Mouse (Mus musculus) forebrain, embryonic 16.5 days (tissue): ENCODE measurements around the gene Lce1m. TPM values are rescaled to one million over a fixed set of nuclear protein-coding genes. Genes with fewer than 3 reads are reported as not detected.
A peak's percentile ranks its signal among the peaks of the same experiment; 100 is the strongest.
"Not testable (repeated sequence)": the region's sequence is repeated elsewhere in the genome, so short reads cannot be mapped to it uniquely, and the experiment has no call there.

ENCODE experiments used
- ATAC-seq: fragments of 200-750 bp; cut with Nextera tagmentation; 2 replicates; pipeline ENCODE4 v1.8.0; 2017; ENCODE audit warnings: mild to moderate bottlenecking, moderate library complexity
- H3K27ac ChIP-seq: fragments of 300-500 bp; sonication (generic); 2 replicates; pipeline ENCODE4 v1.5.1; 2014; ENCODE audit warnings: low read length, control low read depth
- H3K27me3 ChIP-seq: fragments of 300-500 bp; sonication (generic); replicated peaks from 2 replicates; pipeline ENCODE4 v1.6.1; 2014; ENCODE audit warnings: low read length; ENCODE audit not compliant: control insufficient read depth, insufficient read depth
- H3K36me3 ChIP-seq: fragments of 300-500 bp; sonication (generic); 2 replicates; pipeline ENCODE4 v1.6.1; 2014; ENCODE audit not compliant: control insufficient read depth, insufficient read depth
- H3K4me1 ChIP-seq: fragments of 300-500 bp; sonication (generic); replicated peaks from 2 replicates; pipeline ENCODE4 v1.6.1; 2014; ENCODE audit warnings: low read length; ENCODE audit not compliant: control insufficient read depth, insufficient read depth
- H3K4me2 ChIP-seq: fragments of 300-500 bp; sonication (generic); 2 replicates; pipeline ENCODE4 v1.6.1; 2014; ENCODE audit warnings: mild to moderate bottlenecking, low read length, control low read depth
- H3K4me3 ChIP-seq: fragments of 300-500 bp; sonication (generic); replicated peaks from 2 replicates; pipeline ENCODE4 v1.5.1; 2014; ENCODE audit warnings: mild to moderate bottlenecking, low read length, control low read depth
- H3K9ac ChIP-seq: fragments of 300-500 bp; sonication (generic); replicated peaks from 2 replicates; pipeline ENCODE4 v1.6.1; 2014; ENCODE audit warnings: low read depth, low read length, control low read depth
- H3K9me3 ChIP-seq: fragments of 300-500 bp; sonication (generic); 2 replicates; pipeline ENCODE4 v1.6.1; 2016; ENCODE audit warnings: low read length; ENCODE audit not compliant: control insufficient read depth
- WGBS: fragments of 180-500 bp; shearing (Covaris S2); extraction: QIAGEN DNeasy Blood & Tissue Kit; methylation state at CpG from one replicate; pipeline ENCODE4 v1.1.7; 2014; 5-methylcytosine and 5-hydroxymethylcytosine counted together
- polyA plus RNA-seq: library from polyadenylated mRNA; unstranded; fragments of >200 nt; fragmentation: Nextera tagmentation; extraction: Ambion mirVana; gene quantifications from 2 replicates; pipeline ENCODE4 v1.2.1, GENCODE M21; 2015

The Lce1m gene
- not detected in 2 replicates for polyA plus RNA-seq

DNA sequence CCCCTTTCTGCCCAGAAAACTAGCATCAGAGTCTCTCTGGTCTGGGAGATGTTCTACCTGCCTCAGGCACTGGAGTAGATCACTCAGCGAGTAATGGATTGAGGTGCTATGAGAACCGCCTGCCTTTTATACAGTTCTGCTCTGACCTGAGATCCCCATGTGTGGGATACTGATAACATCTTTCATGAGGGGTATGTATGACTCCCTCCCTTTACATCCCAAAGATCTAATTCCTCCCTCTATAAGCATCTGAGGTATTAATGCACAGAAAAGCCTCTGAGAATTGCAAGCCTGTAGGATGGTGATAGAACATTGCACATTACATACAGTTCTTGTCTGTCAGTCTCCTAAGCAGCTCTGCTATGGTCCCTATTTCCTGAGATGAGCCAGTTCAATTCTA, at the start of gene Lce1m:
Gene Lce1m, minus strand, starts transcription at position 101 of the 400 bp plus-strand sequence.
- Histone ChIP-seq H3K9me3 (no peaks in the 10 kb centered on the region), H3K27me3 (no peaks in the 10 kb centered on the region), H3K36me3 (no peaks in the 10 kb centered on the region), H3K4me3 (no peak within 1 kb of the TSS), H3K4me1 (no peaks in the 10 kb centered on the region), H3K4me2 (no peak within 1 kb of the TSS), H3K27ac (no peak within 1 kb of the TSS), H3K9ac (no peak within 1 kb of the TSS)
- ATAC-seq = no peak
- 95% methylated on average over 2 of the region's 2 CpGs for WGBS

GRCm38 (mm10) chr3:93068523-93068922, 49.7 kb upstream of the Lce1m start, which contains the start of gene Gm4858:
Gene Gm4858, plus strand, starts transcription at chr3:93068823.
- H3K9ac ChIP-seq, H3K27me3 ChIP-seq, H3K36me3 ChIP-seq, H3K9me3 ChIP-seq, H3K4me1 ChIP-seq, H3K27ac ChIP-seq, H3K4me3 ChIP-seq, H3K4me2 ChIP-seq, ATAC-seq: not testable (repeated sequence)

GRCm38 (mm10) chr3:93052826-93053474, 34.1 kb upstream of the Lce1m start:
- no peak overlapping the region for H3K4me2 ChIP-seq
- no peak overlapping the region for H3K4me3 ChIP-seq
- H3K9ac ChIP-seq = no peak overlapping the region
- no peak for ATAC-seq
- WGBS = 59% methylated on average over 10 of the region's 10 CpGs
- no peaks in the 10 kb centered on the region for H3K36me3 ChIP-seq
- H3K4me1 ChIP-seq = no peaks in the 10 kb centered on the region
- no peak overlapping the region for H3K27ac ChIP-seq
- H3K27me3 ChIP-seq = no peaks in the 10 kb centered on the region
- H3K9me3 ChIP-seq = no peaks in the 10 kb centered on the region

DNA sequence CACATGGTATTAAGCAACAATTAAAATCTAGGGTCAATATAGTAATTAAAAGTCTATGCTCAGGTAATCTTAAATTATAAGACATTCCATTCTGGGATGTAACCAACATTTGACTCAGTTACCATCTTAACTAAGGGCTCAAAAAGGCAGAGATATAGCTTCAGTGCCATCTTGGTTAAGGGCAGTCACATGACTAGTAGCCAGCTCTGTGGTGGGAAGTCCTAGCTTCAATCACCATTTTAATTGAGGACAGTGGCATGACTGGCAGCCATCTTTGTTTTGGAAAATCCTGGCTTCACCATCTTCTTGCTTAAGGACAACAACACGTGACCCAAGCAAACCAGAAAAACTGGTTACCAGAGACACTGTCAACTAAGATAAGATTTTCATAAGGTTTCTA, 31.3 kb upstream of the Lce1m start:
- ATAC-seq = no peak
- no peak overlapping the region for H3K4me2 ChIP-seq

DNA sequence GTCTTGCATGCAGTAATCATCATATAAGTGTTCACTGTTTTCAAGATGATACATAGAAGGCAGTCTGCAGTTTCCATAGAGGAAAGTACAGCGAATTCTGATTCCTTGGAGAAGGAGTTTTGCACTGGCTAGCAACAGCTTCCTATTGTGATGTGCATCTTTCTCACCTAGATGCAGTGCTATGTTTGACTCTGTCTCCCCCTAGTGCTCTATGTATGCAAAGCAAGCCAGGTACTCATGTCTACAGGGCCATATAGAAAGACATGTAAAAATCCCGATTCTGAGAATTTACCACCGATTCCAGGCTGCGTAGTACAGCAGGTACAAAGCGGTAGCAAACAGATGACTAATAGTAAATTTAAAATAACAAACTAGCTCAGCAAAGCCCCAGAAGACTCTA, 12.6 kb upstream of the Lce1m start:
- Histone ChIP-seq H3K9me3 (no peaks in the 10 kb centered on the region), H3K27ac (no peak overlapping the region), H3K27me3 (no peaks in the 10 kb centered on the region), H3K4me3 (no peak overlapping the region), H3K36me3 (no peaks in the 10 kb centered on the region), H3K4me2 (no peak overlapping the region), H3K4me1 (no peaks in the 10 kb centered on the region), H3K9ac (no peak overlapping the region)
- ATAC-seq = peak; percentile 95
- 49% methylated on average over 5 of the region's 5 CpGs for WGBS

More for the DNA sequence above, 31.3 kb upstream of the Lce1m start:
- Histone ChIP-seq H3K9me3 (no peaks in the 10 kb centered on the region), H3K4me3 (no peak overlapping the region), H3K27ac (no peak overlapping the region), H3K27me3 (no peaks in the 10 kb centered on the region), H3K9ac (no peak overlapping the region), H3K4me1 (no peaks in the 10 kb centered on the region), H3K36me3 (no peaks in the 10 kb centered on the region)
- WGBS = 93% methylated on average over 1 of the region's 1 CpGs

DNA sequence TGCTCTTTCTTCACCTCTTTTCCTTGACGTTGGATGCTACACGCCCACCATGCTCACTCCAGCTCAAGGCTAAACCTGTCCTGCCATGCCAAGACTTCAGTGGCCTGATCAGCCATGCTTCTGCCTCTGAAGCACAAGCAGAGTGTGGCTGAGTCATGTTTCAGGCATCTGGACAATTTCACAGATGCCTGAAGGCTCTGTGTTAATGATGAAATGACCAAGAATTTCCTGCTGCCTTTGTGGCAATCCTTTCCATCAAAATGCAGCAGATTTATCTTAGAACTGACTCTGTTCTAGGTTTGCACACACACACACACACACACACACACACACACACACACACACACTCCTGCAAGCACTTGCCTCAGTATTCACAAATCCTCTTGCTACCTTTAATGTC, 6.6 kb upstream of the Lce1m start:
- no peak overlapping the region for H3K27ac ChIP-seq
- no peaks in the 10 kb centered on the region for H3K9me3 ChIP-seq
- no peak overlapping the region for H3K4me2 ChIP-seq
- H3K4me1 ChIP-seq = no peaks in the 10 kb centered on the region
- H3K9ac ChIP-seq = no peak overlapping the region
- no peaks in the 10 kb centered on the region for H3K36me3 ChIP-seq
- no peak overlapping the region for H3K4me3 ChIP-seq
- WGBS = 89% methylated on average over 2 of the region's 2 CpGs
- H3K27me3 ChIP-seq = no peaks in the 10 kb centered on the region
- ATAC-seq = no peak

DNA sequence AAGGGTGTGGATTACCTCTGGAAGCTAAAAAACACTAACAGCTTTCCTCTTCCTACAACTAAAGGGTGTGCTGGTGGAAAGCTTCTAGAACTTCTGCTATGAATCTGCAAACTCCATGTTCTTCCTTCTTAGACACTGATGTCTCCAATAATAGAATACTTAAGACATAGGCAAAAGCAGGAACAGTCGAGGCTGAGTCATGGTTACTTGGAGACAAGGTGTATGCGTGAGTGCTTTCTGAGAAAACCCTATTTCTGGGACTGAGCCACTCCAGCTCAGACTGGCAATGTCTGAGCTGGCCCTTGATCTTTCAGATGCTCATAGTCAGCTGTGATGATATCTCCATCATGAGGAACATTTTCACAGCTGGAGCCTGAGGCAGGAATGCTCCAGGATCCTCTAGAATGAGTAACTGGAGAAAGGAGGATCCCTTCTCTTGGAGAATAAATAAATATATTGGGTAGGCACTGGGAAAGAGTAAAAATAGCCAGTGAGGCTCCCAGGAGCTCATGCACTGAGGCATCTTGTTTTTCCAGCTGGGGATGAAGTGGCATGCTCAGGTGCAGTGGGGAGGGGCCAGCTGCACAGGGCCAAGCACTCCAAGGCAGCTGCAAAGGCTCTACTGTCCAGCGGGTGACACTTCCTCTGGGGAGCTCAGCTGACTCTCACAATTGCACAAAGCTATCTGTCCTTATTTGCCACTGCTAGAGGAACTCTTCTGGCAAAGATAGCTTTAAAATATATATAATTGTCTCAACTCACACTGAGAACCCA, 4.7 kb upstream of the Lce1m start:
- WGBS = 87% methylated on average over 3 of the region's 3 CpGs
- Histone ChIP-seq H3K9me3 (no peaks in the 10 kb centered on the region), H3K4me1 (no peaks in the 10 kb centered on the region), H3K36me3 (no peaks in the 10 kb centered on the region), H3K27ac (no peak overlapping the region), H3K4me3 (no peak overlapping the region), H3K4me2 (no peak overlapping the region), H3K27me3 (no peaks in the 10 kb centered on the region), H3K9ac (no peak overlapping the region)
- ATAC-seq = no peak

DNA sequence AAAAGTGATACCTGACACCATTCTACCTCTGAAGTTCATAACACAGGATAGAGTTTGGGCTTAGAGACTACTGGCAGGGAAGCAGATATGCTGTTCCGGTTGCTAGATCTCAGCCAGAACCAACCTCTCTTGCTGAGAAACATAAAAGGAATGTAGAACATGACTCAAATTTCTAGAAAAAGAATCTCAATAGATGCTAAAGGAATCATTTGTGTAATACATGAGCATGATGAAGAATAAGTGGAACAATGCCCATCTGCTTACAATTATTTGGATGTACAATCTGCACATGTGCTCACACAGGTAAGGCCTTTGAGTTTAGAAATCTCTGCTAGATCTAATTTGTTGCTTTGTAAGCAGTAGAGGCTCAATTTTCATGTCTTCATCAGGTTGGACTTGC, 2.3 kb upstream of the Lce1m start:
- Histone ChIP-seq H3K27ac (no peak overlapping the region), H3K9me3 (no peaks in the 10 kb centered on the region), H3K27me3 (no peaks in the 10 kb centered on the region), H3K4me3 (no peak overlapping the region), H3K36me3 (no peaks in the 10 kb centered on the region), H3K4me1 (no peaks in the 10 kb centered on the region), H3K9ac (no peak overlapping the region), H3K4me2 (no peak overlapping the region)
- 91% methylated on average over 1 of the region's 1 CpGs for WGBS
- ATAC-seq = no peak

GRCm38 (mm10) chr3:93015460-93016104, 3.3 kb downstream of the Lce1m start, which contains the start of gene Crct1:
Gene Crct1, minus strand, starts transcription at chr3:93015687.
- Histone ChIP-seq H3K27ac (no peak within 1 kb of the TSS), H3K9me3 (no peaks in the 10 kb centered on the region), H3K9ac (peak within 1 kb of the TSS; percentile 49), H3K4me2 (peak within 1 kb of the TSS; percentile 56), H3K4me1 (no peaks in the 10 kb centered on the region), H3K36me3 (no peaks in the 10 kb centered on the region), H3K4me3 (peak within 1 kb of the TSS; percentile 45), H3K27me3 (no peaks in the 10 kb centered on the region)
- ATAC-seq = no peak
- 57% methylated on average over 4 of the region's 4 CpGs for whole genome bisulfite sequencing
